Mouse (Mus musculus): ENCODE results near the gene Nxph3.
A peak's percentile ranks its signal among the peaks of the same experiment; 100 is the strongest.
"Not testable (repeated sequence)": the region's sequence is repeated elsewhere in the genome, so short reads cannot be mapped to it uniquely, and the experiment has no call there.

The Nxph3 gene

GRCm38 (mm10) chr11:95517162-95517561, 2.8 kb upstream of the Nxph3 start:
- no peak for DNase-seq

GRCm38 (mm10) chr11:95516491-95516911, 2.1 kb upstream of the Nxph3 start:
- DNase-seq: no peak

GRCm38 (mm10) chr11:95515376-95516323, 1.3 kb upstream of the Nxph3 start:
- no peak for DNase-seq

GRCm38 (mm10) chr11:95513461-95514297, 691 bp downstream of the Nxph3 start:
- peak; percentile 61 to 63 for DNase-seq

- DNase-seq: no peak
These were observed 2.0 kb downstream of the Nxph3 start for GRCm38 (mm10) chr11:95512383-95512782.

GRCm38 (mm10) chr11:95511919-95512318, 2.5 kb downstream of the Nxph3 start:
- DNase-seq: no peak

- DNase-seq: no peak
These were observed 3.7 kb downstream of the Nxph3 start for GRCm38 (mm10) chr11:95510631-95511030.

- DNase-seq: no peak
These were observed 5.1 kb downstream of the Nxph3 start for GRCm38 (mm10) chr11:95509126-95509717.

GRCm38 (mm10) chr11:95508211-95508926, 6.0 kb downstream of the Nxph3 start:
- DNase-seq: no peak

GRCm38 (mm10) chr11:95507785-95508184, 6.6 kb downstream of the Nxph3 start:
- no peak for DNase-seq

GRCm38 (mm10) chr11:95507041-95507716, 7.2 kb downstream of the Nxph3 start:
- peak in 1 of 2 experiments; percentile 50 for DNase-seq

- no peak for DNase-seq
These were observed 10.1 kb downstream of the Nxph3 start for GRCm38 (mm10) chr11:95504271-95504731.

GRCm38 (mm10) chr11:95503581-95504180, 10.7 kb downstream of the Nxph3 start:
- DNase-seq: no peak

- DNase-seq: not testable (repeated sequence)
These were observed 12.5 kb downstream of the Nxph3 start for GRCm38 (mm10) chr11:95501826-95502225.

GRCm38 (mm10) chr11:95500836-95501235, 13.5 kb downstream of the Nxph3 start:
- peak in 1 of 2 experiments; percentile 57 for DNase-seq

- no peak for DNase-seq
These were observed 14.0 kb downstream of the Nxph3 start for GRCm38 (mm10) chr11:95500412-95500811.

- no peak for DNase-seq
These were observed 16.4 kb downstream of the Nxph3 start for GRCm38 (mm10) chr11:95497921-95498320.

- no peak for DNase-seq
These were observed 18.5 kb downstream of the Nxph3 start for GRCm38 (mm10) chr11:95495883-95496282.

GRCm38 (mm10) chr11:95494374-95494773, 20.0 kb downstream of the Nxph3 start:
- DNase-seq: no peak

- peak in 1 of 2 experiments; percentile 26 for DNase-seq
These were observed 20.4 kb downstream of the Nxph3 start for GRCm38 (mm10) chr11:95493950-95494349.

- peak; percentile 40 to 41 for DNase-seq
These were observed 21.4 kb downstream of the Nxph3 start for GRCm38 (mm10) chr11:95493010-95493409.

All from cerebellum, adult 18-20 months (tissue).